Mouse (Mus musculus) regulatory T cell (primary cell): ENCODE measurements around the gene Chrna3.

Source experiments
- in situ Hi-C: fragments of 300-600 bp; cut with MboI, MseI; formaldehyde crosslinking; loops from one replicate; pipeline ENCODE4 v1.15.1; 2025; ENCODE audit warnings: high pct_unique_total_duplicates

Gene Chrna3

GRCm38 (mm10) chr9:55026275-55026663 lies at the start of gene Chrna3:
Gene Chrna3, minus strand, starts transcription at chr9:55026562.
- in situ Hi-C loops, result loop anchor here (5.0 to 25.0 kb wide), 2 partner anchors 226 to 1939 kb away; no protein-coding TSS in a partner anchor

GRCm38 (mm10) chr9:55067965-55068265 lies 41.6 kb upstream of the Chrna3 start:
- in situ Hi-C loops, result no loop called here

- in situ Hi-C loops, result no loop called here
Measured at GRCm38 (mm10) chr9:55067260-55067964, 41.0 kb upstream of the Chrna3 start.

GRCm38 (mm10) chr9:55065241-55065640 lies 38.9 kb upstream of the Chrna3 start:
- in situ Hi-C loops, result no loop called here

- in situ Hi-C loops, result no loop called here
Measured at GRCm38 (mm10) chr9:55058067-55058466, 31.7 kb upstream of the Chrna3 start.

- in situ Hi-C loops, result no loop called here
Measured at GRCm38 (mm10) chr9:55055386-55055930, 29.1 kb upstream of the Chrna3 start.

GRCm38 (mm10) chr9:55048211-55048880 lies 22.0 kb upstream of the Chrna3 start, which contains the start of gene Chrnb4:
Gene Chrnb4, minus strand, starts transcription at chr9:55048779.
- in situ Hi-C loops, result loop anchor here (5.0 to 25.0 kb wide), 2 partner anchors 59 to 1961 kb away; no protein-coding TSS in a partner anchor

- in situ Hi-C loops, result loop anchor here (5.0 to 25.0 kb wide), 2 partner anchors 61 to 1959 kb away; no protein-coding TSS in a partner anchor
Measured at GRCm38 (mm10) chr9:55046764-55047163, 20.4 kb upstream of the Chrna3 start.

- in situ Hi-C loops, result loop anchor here (5.0 to 25.0 kb wide), 2 partner anchors 62 to 1958 kb away; no protein-coding TSS in a partner anchor
Measured at GRCm38 (mm10) chr9:55045001-55045400, 18.6 kb upstream of the Chrna3 start.

- in situ Hi-C loops, result loop anchor here (5.0 to 25.0 kb wide), 2 partner anchors 264 to 1956 kb away; no protein-coding TSS in a partner anchor
Measured at GRCm38 (mm10) chr9:55043688-55044087, 17.3 kb upstream of the Chrna3 start.

GRCm38 (mm10) chr9:55041389-55041788 lies 15.0 kb upstream of the Chrna3 start:
- in situ Hi-C loops, result loop anchor here (5.0 to 25.0 kb wide), 2 partner anchors 266 to 1954 kb away; no protein-coding TSS in a partner anchor

- in situ Hi-C loops, result loop anchor here (5.0 to 25.0 kb wide), 2 partner anchors 267 to 1953 kb away; no protein-coding TSS in a partner anchor
Measured at GRCm38 (mm10) chr9:55039983-55040382, 13.6 kb upstream of the Chrna3 start.

GRCm38 (mm10) chr9:55038948-55039347 lies 12.6 kb upstream of the Chrna3 start:
- in situ Hi-C loops, result loop anchor here (25.0 kb wide), 1 partner anchor 1952 kb away; no protein-coding TSS in a partner anchor

- in situ Hi-C loops, result loop anchor here (25.0 kb wide), 1 partner anchor 1944 kb away; no protein-coding TSS in a partner anchor
Measured at GRCm38 (mm10) chr9:55031435-55032167, 5.2 kb upstream of the Chrna3 start.

GRCm38 (mm10) chr9:55025534-55026274 lies 658 bp downstream of the Chrna3 start:
- in situ Hi-C loops, result loop anchor here (5.0 to 25.0 kb wide), 2 partner anchors 227 to 1938 kb away; no protein-coding TSS in a partner anchor

- in situ Hi-C loops, result loop anchor here (5.0 kb wide), 1 partner anchor 88 kb away; no protein-coding TSS in a partner anchor
Measured at GRCm38 (mm10) chr9:55023902-55024583, 2.3 kb downstream of the Chrna3 start.

GRCm38 (mm10) chr9:55023326-55023725 lies 3.0 kb downstream of the Chrna3 start:
- in situ Hi-C loops, result loop anchor here (5.0 kb wide), 1 partner anchor 89 kb away; no protein-coding TSS in a partner anchor

GRCm38 (mm10) chr9:55016926-55017325 lies 9.4 kb downstream of the Chrna3 start:
- in situ Hi-C loops, result no loop called here

- in situ Hi-C loops, result no loop called here
Measured at GRCm38 (mm10) chr9:55010588-55011350, 15.6 kb downstream of the Chrna3 start.
